Mouse (Mus musculus): ENCODE measurements around the gene Cpz. TPM values are rescaled to one million over a fixed set of nuclear protein-coding genes. Genes with fewer than 3 reads are reported as not detected.

The Cpz gene
- total RNA-seq (2014; rRNA removed): 16.0 and 18.7 TPM in 2 replicates
- 1.7 and 1.9 TPM in 2 replicates for polyA plus RNA-seq (2015; fragmentation: Nextera tagmentation; extraction: Ambion mirVana)

DNA sequence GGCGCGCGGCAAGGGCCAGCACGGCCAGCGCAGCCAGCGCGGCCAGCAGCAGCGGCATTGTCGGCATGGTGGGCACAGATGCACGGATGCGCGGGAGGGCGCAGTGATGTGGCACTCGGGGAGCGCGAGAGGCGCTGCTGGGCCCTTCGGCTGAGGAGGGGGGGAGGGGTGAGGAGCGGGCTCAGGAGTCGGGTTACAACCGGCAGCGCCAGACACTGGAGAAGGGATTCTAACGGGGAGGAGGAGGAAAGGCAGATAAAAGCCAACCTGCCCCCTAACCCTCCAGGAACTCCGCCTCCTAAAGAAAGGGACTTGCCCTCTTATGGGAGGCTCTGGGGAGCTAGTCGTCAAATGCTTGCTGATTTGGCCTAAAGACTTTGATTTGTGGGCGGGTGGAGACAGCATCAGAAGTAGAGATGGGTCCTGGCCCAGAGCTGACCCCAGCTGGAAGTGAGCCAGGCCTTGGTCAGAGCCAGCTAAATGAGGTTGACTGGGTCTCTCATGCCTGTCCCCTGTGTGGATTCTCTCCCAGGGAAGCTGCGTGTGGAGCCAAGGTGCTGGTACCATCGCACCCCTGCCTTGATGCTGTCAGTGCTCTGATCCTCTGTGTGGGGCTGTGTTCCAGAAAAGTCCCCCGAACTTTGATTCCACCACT lies at the start of gene Cpz:
Gene Cpz, minus strand, starts transcription at position 230 of the 655 bp plus-strand sequence.
- TF ChIP-seq CTCF (IDR thresholded peaks at IDR 0.05; ENCODE audit: low read depth): peak; percentile 39; the same call in 1 of the 2 replicates
- no peaks in the 10 kb centered on the region for H3K27me3 ChIP-seq (ENCODE audit: insufficient read depth, low read length)
- DNase-seq (ENCODE audit: low spot score): peak; percentile 75
- no peak within 1 kb of the TSS for H3K27ac ChIP-seq
- no peaks in the 10 kb centered on the region for H3K9me3 ChIP-seq (ENCODE audit: low read length)
- no peaks in the 10 kb centered on the region for H3K36me3 ChIP-seq (ENCODE audit: insufficient read depth, low read length)
- ATAC-seq: peak; percentile 65
- H3K9ac ChIP-seq (replicated peaks; ENCODE audit: low read length): 0 out of 2 replicates have a peak within 1 kb of the TSS, but pooled peaks have one; percentile 13
- H3K4me3 ChIP-seq (ENCODE audit: low read length): peak within 1 kb of the TSS; percentile 18; the same call in 1 of the 2 replicates
- H3K4me1 ChIP-seq (ENCODE audit: insufficient read depth, low read length): peaks cover 5% of the 10 kb centered on the region; the same call in 1 of the 2 replicates
- peak within 1 kb of the TSS; percentile 48 for H3K4me2 ChIP-seq (ENCODE audit: low read depth, low read length)
- WGBS: 5% methylated on average over 29 of the region's 29 CpGs

GRCm38 (mm10) chr5:35574653-35575599 lies 49.4 kb upstream of the Cpz start, which contains the start of gene Trmt44:
Gene Trmt44, minus strand, starts transcription at chr5:35575070.
- TF ChIP-seq CTCF (IDR thresholded peaks at IDR 0.05; ENCODE audit: low read depth): peak; percentile 8; the same call in 1 of the 2 replicates
- Histone ChIP-seq H3K9me3 (ENCODE audit: low read length) (no peaks in the 10 kb centered on the region), H3K4me1 (ENCODE audit: insufficient read depth, low read length) (peaks cover 5% of the 10 kb centered on the region; the same call in 1 of the 2 replicates), H3K27ac (peak within 1 kb of the TSS; percentile 87), H3K4me3 (ENCODE audit: low read length) (peak within 1 kb of the TSS; percentile 95), H3K36me3 (ENCODE audit: insufficient read depth, low read length) (peaks cover 27% of the 10 kb centered on the region), H3K27me3 (ENCODE audit: insufficient read depth, low read length) (no peaks in the 10 kb centered on the region), H3K4me2 (ENCODE audit: low read depth, low read length) (peak within 1 kb of the TSS; percentile 100), H3K9ac (replicated peaks; ENCODE audit: low read length) (peak within 1 kb of the TSS; percentile 75)
- WGBS: 3% methylated on average over 54 of the region's 56 CpGs
- peak; percentile 95 for DNase-seq (ENCODE audit: low spot score)
- peak; percentile 98 for ATAC-seq

- peaks cover 5% of the 10 kb centered on the region; the same call in 1 of the 2 replicates for H3K4me1 ChIP-seq (ENCODE audit: insufficient read depth, low read length)
- H3K9me3 ChIP-seq (ENCODE audit: low read length): no peaks in the 10 kb centered on the region
- 89% methylated on average over 6 of the region's 6 CpGs for WGBS
- H3K9ac ChIP-seq (replicated peaks; ENCODE audit: low read length): no peak overlapping the region
- H3K4me2 ChIP-seq (ENCODE audit: low read depth, low read length): no peak overlapping the region
- no peaks in the 10 kb centered on the region for H3K27me3 ChIP-seq (ENCODE audit: insufficient read depth, low read length)
- no peak overlapping the region for H3K4me3 ChIP-seq (ENCODE audit: low read length)
- ATAC-seq (no peak), DNase-seq (ENCODE audit: low spot score) (no peak)
- no peak overlapping the region for H3K27ac ChIP-seq
- TF ChIP-seq CTCF (IDR thresholded peaks at IDR 0.05; ENCODE audit: low read depth): no peak
- H3K36me3 ChIP-seq (ENCODE audit: insufficient read depth, low read length): peaks cover 56% of the 10 kb centered on the region
Measured at GRCm38 (mm10) chr5:35571546-35571945, 46.0 kb upstream of the Cpz start.

DNA sequence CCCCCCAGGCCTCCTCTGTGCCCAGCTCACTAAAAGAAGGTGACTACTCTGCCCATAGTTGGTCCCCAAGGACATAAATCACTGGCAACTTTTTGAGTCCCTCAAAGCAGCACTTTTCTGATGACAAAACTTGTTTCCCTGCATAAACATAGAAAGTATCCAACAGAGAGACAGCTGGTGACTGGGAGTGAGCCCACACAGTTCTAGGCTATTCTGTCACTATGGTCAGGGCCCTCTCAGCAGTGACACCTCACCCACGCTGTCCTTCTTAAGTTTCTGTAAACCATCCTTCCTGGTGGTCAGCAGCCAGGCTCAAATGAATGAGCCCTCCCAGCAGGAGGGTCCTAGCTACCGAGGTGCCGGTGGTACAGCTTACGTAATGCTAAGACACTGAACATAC lies 41.1 kb upstream of the Cpz start:
- no peak overlapping the region for H3K9ac ChIP-seq (replicated peaks; ENCODE audit: low read length)
- H3K9me3 ChIP-seq (ENCODE audit: low read length): no peaks in the 10 kb centered on the region
- no peak overlapping the region for H3K4me2 ChIP-seq (ENCODE audit: low read depth, low read length)
- H3K27ac ChIP-seq: no peak overlapping the region
- ATAC-seq (no peak), DNase-seq (ENCODE audit: low spot score) (no peak)
- H3K36me3 ChIP-seq (ENCODE audit: insufficient read depth, low read length): peaks cover 83% of the 10 kb centered on the region
- no peaks in the 10 kb centered on the region for H3K4me1 ChIP-seq (ENCODE audit: insufficient read depth, low read length)
- H3K4me3 ChIP-seq (ENCODE audit: low read length): no peak overlapping the region
- no peaks in the 10 kb centered on the region for H3K27me3 ChIP-seq (ENCODE audit: insufficient read depth, low read length)
- TF ChIP-seq CTCF (IDR thresholded peaks at IDR 0.05; ENCODE audit: low read depth): no peak
- 81% methylated on average over 4 of the region's 4 CpGs for WGBS

DNA sequence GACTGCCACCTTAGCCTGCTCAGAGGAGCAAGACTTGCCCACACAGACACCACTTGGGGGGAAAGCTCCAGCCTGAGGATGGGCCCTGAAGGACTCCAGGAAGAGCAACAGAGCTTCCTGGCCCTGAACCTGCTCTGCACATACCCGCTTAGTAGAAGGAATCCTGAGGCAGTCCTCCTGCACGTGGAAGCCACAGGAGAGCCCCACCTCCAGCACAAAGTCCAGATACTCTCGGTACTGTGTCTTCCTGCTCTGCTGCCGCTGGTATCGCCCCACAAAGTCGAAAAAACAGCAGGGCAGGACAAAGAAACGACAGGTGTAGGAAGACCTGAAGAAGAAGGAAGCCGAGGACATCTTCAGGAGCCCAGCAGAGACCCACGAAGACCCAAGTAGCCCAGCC lies 39.7 kb upstream of the Cpz start:
- Histone ChIP-seq H3K4me1 (ENCODE audit: insufficient read depth, low read length) (no peaks in the 10 kb centered on the region), H3K27ac (no peak overlapping the region), H3K9me3 (ENCODE audit: low read length) (no peaks in the 10 kb centered on the region), H3K9ac (replicated peaks; ENCODE audit: low read length) (no peak overlapping the region), H3K4me2 (ENCODE audit: low read depth, low read length) (no peak overlapping the region), H3K27me3 (ENCODE audit: insufficient read depth, low read length) (no peaks in the 10 kb centered on the region), H3K36me3 (ENCODE audit: insufficient read depth, low read length) (peaks cover 75% of the 10 kb centered on the region), H3K4me3 (ENCODE audit: low read length) (no peak overlapping the region)
- no peak for TF ChIP-seq CTCF (IDR thresholded peaks at IDR 0.05; ENCODE audit: low read depth)
- no peak for DNase-seq (ENCODE audit: low spot score)
- no peak for ATAC-seq
- 92% methylated on average over 9 of the region's 9 CpGs for WGBS

GRCm38 (mm10) chr5:35563449-35563848 lies 38.0 kb upstream of the Cpz start:
- peaks cover 70% of the 10 kb centered on the region for H3K36me3 ChIP-seq (ENCODE audit: insufficient read depth, low read length)
- peak; percentile 97 for TF ChIP-seq CTCF (IDR thresholded peaks at IDR 0.05; ENCODE audit: low read depth)
- no peaks in the 10 kb centered on the region for H3K4me1 ChIP-seq (ENCODE audit: insufficient read depth, low read length)
- H3K9ac ChIP-seq (replicated peaks; ENCODE audit: low read length): no peak overlapping the region
- peak; percentile 76 for ATAC-seq
- no peaks in the 10 kb centered on the region for H3K27me3 ChIP-seq (ENCODE audit: insufficient read depth, low read length)
- no peak overlapping the region for H3K4me3 ChIP-seq (ENCODE audit: low read length)
- no peaks in the 10 kb centered on the region for H3K9me3 ChIP-seq (ENCODE audit: low read length)
- peak; percentile 75 for DNase-seq (ENCODE audit: low spot score)
- H3K4me2 ChIP-seq (ENCODE audit: low read depth, low read length): no peak overlapping the region
- H3K27ac ChIP-seq: no peak overlapping the region
- WGBS: 0% methylated on average over 1 of the region's 1 CpGs
